Mouse (Mus musculus): ENCODE data around the gene Usp5.

DNA sequence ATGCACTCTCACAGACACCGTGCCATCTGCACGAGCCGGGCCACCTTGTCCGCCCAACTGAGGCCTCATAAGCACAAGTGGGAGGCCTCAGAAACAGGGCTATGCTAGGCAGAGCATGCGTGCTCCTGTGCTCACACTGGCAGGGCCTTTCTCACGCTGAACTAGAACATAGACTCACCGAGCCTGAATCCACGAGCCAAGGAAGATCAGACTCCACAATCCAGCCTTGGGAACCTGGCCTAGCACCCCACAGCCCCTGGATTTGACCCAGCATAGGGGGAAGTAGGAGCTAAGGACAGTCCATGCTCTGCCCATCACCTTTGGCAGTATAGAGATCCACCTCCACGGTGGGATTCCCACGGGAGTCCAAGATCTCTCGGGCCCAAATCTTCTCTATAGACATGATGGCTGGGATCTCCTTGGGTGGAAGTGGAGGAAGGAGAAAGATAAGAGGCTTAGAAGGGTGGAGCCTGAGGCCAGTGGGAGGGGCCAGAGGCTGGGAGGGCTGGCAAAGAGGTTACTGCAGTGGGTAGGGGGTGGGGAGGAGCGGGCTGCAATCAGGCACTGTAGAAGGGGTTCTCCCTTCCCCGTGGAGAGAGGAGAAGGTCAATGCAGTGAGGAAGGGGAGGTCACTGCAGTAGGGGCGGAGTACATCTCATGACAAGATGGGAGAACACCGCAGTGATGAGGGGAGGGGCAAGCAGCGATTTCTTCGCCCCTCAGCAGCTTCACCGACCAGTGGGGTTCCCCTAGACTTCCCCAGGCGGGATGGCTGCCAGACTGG is 61.2 kb downstream of the Usp5 start:
- TF ChIP-seq CTCF (conservative IDR thresholded peaks at IDR 0.05; ENCODE audit: insufficient read depth, insufficient read length, low read depth, low read length) (no peak), POLR2A (IDR thresholded peaks at IDR 0.05; ENCODE audit: low read depth, low read length) (no peak)

All from kidney, adult 2 months (tissue).